Mouse (Mus musculus): ENCODE measurements around the gene Rnf41.

Gene Rnf41

DNA sequence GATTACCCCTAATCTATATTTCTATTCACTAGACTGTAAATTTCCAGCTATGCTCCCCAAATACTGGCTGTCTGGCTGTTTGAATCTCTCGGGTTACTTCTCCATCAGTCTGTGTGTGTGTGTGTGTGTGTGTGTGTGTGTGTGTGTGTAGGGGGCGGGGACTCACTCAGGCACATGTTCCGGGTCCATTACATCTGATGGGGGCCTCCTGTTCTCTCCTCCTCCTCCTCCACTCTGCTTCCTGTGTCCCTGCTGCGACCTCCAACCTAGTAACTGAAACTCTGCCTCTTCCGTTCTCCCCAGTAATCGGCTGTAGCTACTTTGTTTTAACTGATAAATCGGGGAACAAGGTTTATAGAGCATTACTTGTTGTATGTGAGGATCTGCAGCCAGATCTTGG, 13.1 kb downstream of the Rnf41 start:
- DNase-seq (ENCODE audit: low read depth in 2 of 2, low spot score in 2 of 2) = peak; percentile 21 to 39

GRCm38 (mm10) chr10:128425260-128425659, 13.8 kb downstream of the Rnf41 start:
- DNase-seq (ENCODE audit: low read depth in 2 of 2, low spot score in 2 of 2) = no peak

- no peak for DNase-seq (ENCODE audit: low read depth in 2 of 2, low spot score in 2 of 2)
Measured at GRCm38 (mm10) chr10:128429052-128429451, 17.6 kb downstream of the Rnf41 start.

GRCm38 (mm10) chr10:128429454-128429853, 18.0 kb downstream of the Rnf41 start:
- DNase-seq (ENCODE audit: low read depth in 2 of 2, low spot score in 2 of 2) = no peak

GRCm38 (mm10) chr10:128433417-128433816, 22.0 kb downstream of the Rnf41 start:
- no peak for DNase-seq (ENCODE audit: low read depth in 2 of 2, low spot score in 2 of 2)

- peak; percentile 34 to 44 for DNase-seq (ENCODE audit: low read depth in 2 of 2, low spot score in 2 of 2)
Measured at GRCm38 (mm10) chr10:128434681-128435080, 23.2 kb downstream of the Rnf41 start.

DNA sequence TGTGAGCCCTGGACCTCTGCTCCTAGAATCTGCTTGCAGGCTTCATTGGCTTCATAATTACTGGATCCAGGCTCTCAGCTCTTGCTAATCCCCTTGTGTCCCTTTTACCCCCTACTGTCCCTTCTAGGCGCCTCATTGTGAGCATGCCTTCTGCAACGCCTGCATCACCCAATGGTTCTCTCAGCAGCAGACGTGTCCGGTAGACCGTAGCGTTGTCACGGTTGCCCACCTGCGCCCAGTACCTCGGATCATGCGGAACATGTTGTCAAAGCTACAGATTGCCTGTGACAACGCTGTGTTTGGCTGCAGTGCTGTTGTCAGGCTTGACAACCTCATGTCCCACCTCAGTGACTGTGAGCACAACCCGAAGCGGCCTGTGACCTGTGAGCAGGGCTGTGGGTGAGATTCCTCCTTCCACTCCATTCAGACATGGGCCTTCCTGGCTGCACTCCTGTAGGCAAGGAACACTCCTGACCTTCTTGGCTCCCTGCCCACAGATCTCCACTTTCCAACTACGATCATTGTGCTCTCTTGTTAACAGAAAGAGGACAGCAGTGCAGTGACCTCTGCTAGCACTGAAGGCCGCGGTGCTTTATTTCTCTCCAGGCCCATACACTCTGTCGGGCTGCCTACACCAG, 23.8 kb downstream of the Rnf41 start:
- no peak for DNase-seq (ENCODE audit: low read depth in 2 of 2, low spot score in 2 of 2)

GRCm38 (mm10) chr10:128435873-128436272, 24.4 kb downstream of the Rnf41 start:
- DNase-seq (ENCODE audit: low read depth in 2 of 2, low spot score in 2 of 2) = no peak

GRCm38 (mm10) chr10:128436376-128436775, 24.9 kb downstream of the Rnf41 start:
- no peak for DNase-seq (ENCODE audit: low read depth in 2 of 2, low spot score in 2 of 2)

DNA sequence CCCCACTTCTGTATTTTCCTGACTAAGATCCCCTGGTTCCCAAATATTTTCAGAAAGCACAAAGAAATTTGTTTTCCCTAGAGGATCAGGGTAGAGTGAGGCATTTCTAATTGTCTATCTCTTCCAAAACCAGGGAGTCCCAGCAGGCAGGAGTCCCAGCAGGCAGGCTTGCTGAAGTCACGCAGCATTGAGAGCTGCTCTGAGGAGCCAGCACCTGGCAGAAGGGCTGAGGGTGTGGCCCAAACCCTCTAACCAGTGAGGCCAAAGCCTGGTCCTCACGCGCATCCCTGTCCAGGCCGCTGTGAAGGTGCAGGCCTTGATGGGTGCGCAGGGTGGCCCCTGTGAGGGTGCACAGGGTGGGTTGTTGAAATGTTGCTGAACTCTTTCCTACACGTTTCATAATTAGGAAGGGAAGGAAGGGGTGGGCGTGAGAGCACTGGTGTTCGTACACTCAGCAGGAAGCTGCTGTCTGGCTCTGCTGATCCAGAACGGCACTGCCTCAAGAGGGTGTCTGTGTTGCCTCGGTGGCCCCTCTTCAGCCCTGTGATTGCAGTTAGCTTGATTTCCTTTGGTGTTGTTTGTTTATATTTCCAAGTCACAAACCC, 27.3 kb downstream of the Rnf41 start:
- DNase-seq (ENCODE audit: low read depth in 2 of 2, low spot score in 2 of 2) = peak in 1 of 2 experiments; percentile 12

GRCm38 (mm10) chr10:128440407-128440806, 28.9 kb downstream of the Rnf41 start:
- no peak for DNase-seq (ENCODE audit: low read depth in 2 of 2, low spot score in 2 of 2)

DNA sequence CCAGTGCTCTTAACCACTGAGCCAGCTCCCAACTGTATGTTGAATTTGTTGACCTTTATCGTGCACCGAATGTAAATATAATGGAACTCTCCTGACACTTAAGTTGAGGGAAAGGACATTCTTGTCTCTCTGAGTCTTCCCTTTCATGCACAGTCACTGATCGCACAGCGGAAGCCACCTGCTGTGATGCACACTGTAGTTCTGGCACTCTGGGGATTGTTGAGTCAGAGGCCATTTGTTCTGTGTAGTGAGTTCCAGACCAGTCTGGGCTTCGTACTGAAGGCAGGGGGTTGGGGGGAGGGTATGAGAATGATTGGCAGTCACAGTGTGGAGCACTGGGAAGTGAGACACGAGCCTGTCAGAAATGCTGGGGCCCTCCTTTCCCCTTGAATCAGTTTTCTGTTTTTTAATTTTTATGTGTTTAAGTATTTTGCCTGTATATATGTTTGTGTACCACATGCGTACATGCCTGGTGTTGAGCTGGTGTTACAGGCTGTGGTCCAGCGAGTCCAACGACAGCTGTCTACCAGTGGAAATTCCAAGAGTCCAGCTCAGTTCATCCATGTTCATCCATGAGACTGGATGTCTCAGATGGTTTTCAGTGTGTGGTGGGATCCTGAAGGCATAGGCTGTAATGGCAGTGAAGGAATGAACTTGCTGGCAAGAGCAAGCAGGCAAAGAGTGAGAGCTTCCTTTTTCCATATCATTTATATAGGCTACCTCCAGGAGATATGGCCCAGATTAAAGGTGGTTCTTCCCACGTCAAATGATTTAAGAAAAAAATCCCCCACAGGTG, 30.1 kb downstream of the Rnf41 start:
- DNase-seq (ENCODE audit: low read depth in 2 of 2, low spot score in 2 of 2) = no peak

DNA sequence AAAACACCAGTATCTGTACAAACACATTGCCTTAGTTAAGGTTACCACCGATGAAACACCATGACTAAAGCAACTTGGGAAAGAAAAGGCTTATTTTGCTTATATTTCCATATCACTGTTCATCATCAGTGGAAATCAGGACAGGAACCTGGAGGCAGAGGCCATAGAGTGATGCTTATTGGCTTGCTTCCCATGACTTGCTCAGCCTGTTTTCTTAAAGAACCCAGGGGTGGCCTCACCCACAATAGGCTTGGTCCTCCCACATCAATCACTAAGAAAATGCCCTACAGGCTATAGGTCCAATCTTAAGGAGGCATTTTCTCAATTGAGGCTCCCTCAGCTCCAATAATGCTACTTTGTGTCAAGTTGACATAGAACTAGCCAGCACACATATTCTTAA, 31.3 kb downstream of the Rnf41 start:
- no peak for DNase-seq (ENCODE audit: low read depth in 2 of 2, low spot score in 2 of 2)

DNA sequence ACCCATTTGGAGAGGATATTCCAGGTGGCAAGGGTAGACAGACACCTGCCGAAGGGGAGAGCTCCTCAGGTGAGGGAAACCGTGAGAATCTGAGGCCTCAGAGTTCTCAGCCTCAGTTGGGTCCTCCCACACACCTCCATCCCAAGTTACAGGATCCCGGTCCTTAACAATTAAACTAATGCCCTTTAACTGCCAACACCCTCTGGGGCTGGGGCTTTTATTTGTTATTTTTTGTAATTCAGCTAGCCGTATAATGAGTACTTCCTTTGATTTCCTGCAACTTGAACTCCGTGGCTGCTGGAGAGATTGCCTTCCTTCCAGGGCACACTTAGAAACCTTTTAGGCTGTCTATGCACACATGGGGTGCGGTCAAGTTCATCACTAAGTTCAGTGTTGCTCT, 32.9 kb downstream of the Rnf41 start:
- DNase-seq (ENCODE audit: low read depth in 2 of 2, low spot score in 2 of 2) = no peak

DNA sequence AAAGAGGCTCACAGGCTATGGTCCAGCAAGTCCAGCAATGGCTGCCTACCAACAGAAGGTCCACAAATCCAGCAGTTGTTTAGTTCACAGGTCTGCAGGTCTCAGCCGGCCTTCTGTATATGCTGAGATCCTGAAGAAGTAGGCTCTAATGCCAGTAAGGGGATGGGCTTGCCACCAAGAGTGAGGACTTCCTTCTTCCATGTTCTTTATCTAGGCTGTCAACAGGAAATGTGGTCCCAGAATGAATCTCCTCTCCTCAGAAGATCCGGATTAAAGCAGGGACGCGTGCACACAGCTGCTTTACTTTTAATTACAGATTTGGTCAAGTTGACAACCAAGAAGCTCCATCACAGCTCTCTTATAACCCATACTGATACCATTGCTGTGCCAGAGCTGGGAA, 34.0 kb downstream of the Rnf41 start:
- no peak for DNase-seq (ENCODE audit: low read depth in 2 of 2, low spot score in 2 of 2)

GRCm38 (mm10) chr10:128451014-128451413, 39.6 kb downstream of the Rnf41 start:
- no peak for DNase-seq (ENCODE audit: low read depth in 2 of 2, low spot score in 2 of 2)

DNA sequence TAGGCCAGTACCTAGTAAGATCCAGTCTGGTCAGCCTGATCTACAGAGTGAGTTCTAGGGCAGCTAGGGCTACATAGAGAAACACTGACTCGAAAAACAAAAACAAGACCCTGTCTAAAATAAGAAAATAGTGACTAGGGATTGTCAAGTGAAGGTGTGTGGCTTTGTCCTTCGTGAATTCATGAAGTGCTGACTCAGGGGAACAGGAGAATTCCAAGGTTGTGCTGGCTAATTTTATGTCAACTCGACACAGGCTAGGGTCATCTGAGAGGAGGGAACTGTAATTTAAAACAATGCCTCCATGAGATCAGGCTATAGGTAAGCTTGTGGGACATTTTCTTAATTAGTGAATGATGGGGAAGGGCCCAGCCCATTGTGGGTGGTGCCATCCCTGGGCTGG, 43.0 kb downstream of the Rnf41 start:
- DNase-seq (ENCODE audit: low read depth in 2 of 2, low spot score in 2 of 2) = no peak

DNA sequence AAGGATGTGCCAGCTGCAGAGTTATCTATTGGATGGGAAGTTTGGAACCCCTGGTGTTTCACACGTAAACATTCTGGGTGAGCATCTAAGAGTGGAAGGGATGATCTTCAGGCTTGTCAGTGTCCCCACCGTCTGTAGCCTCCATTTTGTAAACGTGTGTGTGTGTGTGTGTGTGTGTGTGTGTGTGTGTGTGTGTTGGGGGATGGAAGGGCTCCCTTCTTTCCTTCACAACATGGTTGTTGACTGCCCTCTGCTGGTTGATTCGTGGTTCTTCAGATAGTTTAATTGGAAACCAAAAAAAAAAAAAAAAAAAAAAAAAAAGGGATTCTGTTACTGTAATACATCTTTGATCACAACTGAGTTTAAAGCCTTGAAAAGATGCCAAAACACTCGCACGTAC, 43.8 kb downstream of the Rnf41 start:
- peak; percentile 57 to 78 for DNase-seq (ENCODE audit: low read depth in 2 of 2, low spot score in 2 of 2)

- DNase-seq (ENCODE audit: low read depth in 2 of 2, low spot score in 2 of 2) = no peak
Measured at GRCm38 (mm10) chr10:128457676-128458075, 46.2 kb downstream of the Rnf41 start.

DNA sequence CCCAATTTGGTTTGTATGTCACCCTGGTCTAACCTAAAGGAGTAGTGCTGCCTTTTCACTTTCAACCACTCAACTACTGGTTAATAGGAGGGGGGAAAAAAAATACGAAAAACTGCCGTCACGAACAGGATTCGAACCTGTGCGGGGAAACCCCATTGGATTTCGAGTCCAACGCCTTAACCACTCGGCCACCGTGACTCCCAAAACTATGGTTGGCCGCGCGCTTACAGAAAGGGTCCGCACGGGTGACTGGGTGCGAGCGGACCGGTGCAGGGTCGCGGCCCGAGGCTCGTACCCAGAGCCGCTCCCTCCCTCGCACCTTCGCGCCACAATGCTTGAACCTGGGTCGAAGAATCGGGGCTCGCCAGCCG, 46.9 kb downstream of the Rnf41 start:
- peak; percentile 74 to 76 for DNase-seq (ENCODE audit: low read depth in 2 of 2, low spot score in 2 of 2)

DNA sequence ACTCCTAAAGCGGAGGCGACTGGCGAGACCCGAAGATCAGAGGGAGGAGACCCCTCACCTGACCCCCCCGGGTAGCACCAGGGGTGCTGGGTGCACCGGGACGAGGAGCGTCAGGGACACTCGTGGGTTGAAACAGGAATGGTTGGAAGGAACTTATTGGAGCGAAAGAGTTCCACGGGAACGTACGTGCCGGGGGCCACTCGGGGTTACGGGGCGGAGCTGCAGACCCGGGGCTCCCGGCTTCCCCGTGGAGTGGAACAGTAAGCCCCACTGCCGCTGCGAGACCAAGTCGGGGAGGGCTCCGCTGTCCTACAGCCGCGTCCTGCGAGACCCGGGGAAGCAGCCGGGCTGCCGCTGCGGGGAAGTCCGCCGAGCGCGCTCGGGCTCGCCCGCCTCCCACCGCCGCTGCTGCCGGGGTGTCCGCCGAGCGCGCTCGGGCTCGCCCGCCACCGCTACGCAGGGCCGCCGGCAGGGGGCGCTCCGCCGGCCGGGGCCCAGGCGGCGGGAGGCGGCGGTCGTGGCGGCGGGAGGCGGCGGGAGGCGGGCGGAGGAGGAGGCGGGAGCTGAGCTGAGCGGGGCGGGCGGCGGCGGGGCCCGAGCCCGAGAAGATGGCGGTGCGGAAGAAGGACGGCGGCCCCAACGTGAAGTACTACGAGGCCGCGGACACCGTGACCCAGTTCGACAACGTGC, 47.4 kb downstream of the Rnf41 start, which contains the start of gene Smarcc2:
TSS of gene Smarcc2 (plus strand) at position 530 of the 690 bp plus-strand sequence.
- peak; percentile 64 to 75 for DNase-seq (ENCODE audit: low read depth in 2 of 2, low spot score in 2 of 2)

All from CD8-positive naive resting alpha-beta T cell, adult 2 months (primary cell).